Mouse (Mus musculus) skeletal muscle tissue, adult 2 months (tissue): ENCODE data around the gene Ppp1r8.
A peak's percentile ranks its signal among the peaks of the same experiment; 100 is the strongest.

Source experiments
- DNase-seq: peaks from one replicate; pipeline ENCODE4 v3.0.0-alpha.2; 2012; ENCODE audit warnings: low read depth, low spot score

The Ppp1r8 gene

DNA sequence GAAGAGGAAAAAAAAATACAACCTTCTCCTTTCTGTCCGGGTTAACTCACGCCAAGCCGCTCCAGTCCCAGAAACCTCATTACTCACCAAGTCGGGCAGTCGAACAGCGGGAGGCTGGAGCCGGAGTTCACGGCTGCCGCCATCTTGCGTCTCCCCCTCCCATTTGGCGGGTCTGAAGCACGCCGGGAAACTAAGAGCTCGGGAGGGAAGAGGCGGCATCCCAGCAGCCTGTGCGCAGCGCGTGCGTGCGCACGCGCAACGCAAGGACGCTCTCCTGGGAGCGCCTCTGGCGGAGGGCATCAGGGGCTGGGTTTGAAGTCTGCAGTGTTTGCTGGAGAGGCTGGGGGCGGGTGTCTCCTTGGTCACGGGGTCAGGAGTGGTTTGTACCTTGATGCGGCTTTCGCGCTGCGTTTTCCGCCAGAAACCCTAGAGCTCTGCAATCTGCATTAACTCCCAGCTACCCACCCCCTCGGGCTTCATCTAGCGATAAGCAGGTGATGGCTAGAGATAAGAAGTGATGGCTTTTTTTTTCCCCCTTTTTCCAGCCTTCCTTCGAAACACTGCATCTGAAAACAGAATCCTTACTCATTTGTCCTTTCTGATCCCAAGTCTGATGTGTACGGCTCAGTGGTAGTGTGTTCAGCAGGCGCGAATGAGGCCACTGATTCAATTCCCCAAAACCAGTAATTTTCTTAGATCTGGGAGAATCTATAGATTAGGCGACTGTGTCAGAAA, at the start of gene Ppp1r8:
Gene Ppp1r8 (minus strand): TSS at position 200 of the 735 bp plus-strand sequence.
- DNase-seq = peak; percentile 96

DNA sequence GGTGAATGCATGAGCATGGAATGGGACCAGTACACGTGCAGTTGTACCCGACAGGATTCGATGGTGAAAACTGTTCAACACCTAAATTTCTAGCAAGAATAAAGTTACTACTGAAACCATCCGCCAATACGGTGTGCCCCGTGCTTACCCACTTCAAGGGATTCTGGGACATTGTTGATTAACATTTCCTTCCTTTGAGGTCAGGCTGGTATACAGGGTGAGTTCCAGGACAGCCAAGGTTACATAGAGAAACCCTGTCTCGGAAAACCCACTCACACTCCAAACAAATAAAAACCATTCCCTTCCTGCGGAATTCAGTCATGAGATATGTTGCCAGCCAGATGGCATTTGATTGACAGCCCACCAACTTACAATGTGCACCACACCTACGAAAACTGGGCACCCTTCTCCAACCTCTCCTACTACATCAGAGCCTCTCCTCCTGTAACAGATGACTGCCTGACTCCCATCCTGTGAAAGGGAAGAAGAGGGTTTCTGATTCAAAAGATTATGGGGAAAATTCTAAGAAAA, 41.9 kb upstream of the Ppp1r8 start:
- DNase-seq = no peak

DNA sequence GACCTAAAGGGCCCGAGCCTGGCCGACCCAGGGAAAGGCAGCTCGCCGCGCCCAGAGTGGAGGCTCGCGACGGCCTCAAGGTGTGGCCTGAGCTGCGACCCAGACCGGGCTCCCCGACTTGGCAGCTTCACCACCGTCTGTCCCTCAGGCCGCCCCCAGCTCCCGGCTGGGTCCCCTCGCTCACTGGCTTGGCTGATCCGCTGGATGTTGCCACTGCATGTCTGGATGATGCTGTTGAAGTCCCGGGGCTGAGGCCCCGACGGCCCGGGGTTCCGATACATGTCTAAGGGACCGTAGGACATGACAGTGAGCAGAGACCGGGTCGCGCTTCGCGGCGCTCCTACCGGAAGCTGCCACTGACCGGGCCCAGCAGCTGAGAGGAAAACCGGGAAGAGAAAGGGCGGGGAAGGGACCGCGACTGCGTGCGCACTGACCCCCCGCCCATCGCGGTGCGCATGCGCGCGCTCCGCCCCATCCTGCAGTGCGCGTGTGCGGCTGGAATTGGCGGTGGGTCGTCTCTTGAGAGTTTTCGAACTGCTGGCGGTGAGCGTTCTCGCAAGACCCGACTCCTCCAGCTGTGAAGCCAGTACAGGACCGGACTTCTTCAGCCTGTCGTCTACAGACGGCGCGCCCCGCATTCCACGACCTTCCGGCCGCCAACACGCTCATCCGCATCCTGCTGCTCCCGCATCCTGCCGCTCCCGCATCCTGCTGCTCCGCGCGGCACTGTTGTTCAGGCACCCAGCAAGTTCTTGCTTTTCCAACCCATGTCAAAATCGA, 41.3 kb upstream of the Ppp1r8 start, which contains the start of gene Stx12:
Gene Stx12 (minus strand): TSS at position 446 of the 780 bp plus-strand sequence.
- peak; percentile 91 for DNase-seq

GRCm38 (mm10) chr4:132883561-132884063, 40.6 kb upstream of the Ppp1r8 start:
- peak; percentile 9 for DNase-seq

DNA sequence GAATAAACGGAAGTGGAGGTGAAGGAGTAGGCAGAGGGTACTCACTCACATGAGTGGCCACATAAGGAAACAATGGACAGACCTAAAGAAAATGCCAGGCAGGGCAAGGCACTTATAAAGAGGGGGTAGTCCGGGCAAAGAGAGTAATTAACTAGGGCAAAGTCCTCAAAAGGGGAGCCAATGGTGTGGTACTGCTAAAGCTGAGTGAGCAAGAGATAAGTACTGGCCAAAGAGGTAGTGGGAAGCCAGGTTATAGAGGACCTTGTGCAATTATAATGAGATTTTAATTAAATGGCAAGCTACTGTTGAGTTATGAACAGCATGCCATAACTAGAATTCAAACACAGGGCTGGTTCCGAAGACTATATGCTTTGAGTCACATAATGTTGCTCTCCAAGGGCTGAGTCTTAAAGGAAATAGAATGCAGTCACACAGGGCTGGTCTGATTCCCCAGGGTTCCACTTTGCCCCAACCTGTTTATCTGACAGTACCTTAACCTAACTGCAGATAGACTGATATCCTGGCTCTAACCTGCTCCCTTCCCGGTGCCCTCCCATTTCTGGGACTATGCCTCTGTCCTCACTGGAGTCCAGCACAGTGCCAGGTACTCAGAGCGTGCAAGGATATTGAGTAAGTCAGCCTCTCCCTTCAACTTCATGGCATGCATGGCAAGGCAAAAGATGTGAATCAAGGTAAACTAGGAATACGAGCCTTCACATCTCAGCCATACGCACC, 31.6 kb upstream of the Ppp1r8 start:
- no peak for DNase-seq

- DNase-seq = no peak
These were observed 30.8 kb upstream of the Ppp1r8 start for GRCm38 (mm10) chr4:132873481-132874362.

GRCm38 (mm10) chr4:132871116-132871515, 28.1 kb upstream of the Ppp1r8 start:
- DNase-seq = no peak

- DNase-seq = no peak
These were observed 21.9 kb upstream of the Ppp1r8 start for GRCm38 (mm10) chr4:132864856-132865255.

GRCm38 (mm10) chr4:132863012-132863411, 20.0 kb upstream of the Ppp1r8 start:
- DNase-seq = no peak

- DNase-seq = no peak
These were observed 17.9 kb upstream of the Ppp1r8 start for GRCm38 (mm10) chr4:132860880-132861279.

DNA sequence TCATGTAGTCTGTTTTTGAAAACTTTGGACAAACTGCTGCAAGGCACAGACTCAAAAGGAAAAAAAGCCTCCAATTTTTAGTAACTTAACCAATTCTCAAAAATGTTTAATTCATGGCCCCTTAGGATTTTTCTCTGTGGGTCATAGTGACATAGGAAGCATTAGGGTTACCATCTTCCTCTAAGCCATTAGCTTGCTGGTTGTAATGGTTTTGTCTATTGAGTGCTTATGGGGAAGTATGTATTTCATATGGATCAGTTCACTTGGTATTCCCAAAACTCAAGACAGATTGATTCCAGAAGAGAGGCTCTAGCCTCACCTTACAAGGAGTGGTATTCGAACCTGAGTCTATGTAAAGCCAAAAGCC, 719 bp upstream of the Ppp1r8 start:
- DNase-seq = no peak

DNA sequence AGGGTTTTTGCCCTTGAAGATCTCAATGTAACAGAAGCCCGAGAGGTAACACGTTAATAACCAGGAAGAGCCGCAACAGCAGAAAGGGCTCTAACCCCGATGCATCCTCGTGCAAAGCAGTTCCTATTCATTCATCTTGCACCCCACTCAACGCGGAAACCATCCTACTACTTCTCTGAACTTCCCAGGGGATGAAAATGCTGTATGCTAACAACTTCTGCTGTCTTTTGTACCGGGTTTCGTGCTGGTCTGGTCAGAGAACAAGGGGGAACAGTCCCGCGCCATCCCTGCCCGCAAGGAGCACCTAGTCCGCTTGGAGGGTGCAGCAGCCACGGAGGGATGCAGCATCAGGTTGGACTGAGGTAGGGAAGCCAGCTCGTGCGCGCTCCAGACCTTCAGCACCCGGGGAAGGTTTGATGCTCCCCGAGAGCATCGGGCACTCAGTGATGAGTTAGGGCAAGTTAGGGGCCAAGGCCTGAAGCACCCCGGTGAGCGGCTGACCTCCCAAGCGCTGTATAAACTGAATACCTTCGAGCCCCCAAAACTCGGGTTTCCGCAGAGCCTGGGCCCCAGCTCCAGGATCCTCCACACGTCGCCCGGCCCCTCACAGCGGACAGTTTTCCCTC, 575 bp downstream of the Ppp1r8 start:
- no peak for DNase-seq

GRCm38 (mm10) chr4:132841493-132841892, 1.5 kb downstream of the Ppp1r8 start:
- DNase-seq = no peak

DNA sequence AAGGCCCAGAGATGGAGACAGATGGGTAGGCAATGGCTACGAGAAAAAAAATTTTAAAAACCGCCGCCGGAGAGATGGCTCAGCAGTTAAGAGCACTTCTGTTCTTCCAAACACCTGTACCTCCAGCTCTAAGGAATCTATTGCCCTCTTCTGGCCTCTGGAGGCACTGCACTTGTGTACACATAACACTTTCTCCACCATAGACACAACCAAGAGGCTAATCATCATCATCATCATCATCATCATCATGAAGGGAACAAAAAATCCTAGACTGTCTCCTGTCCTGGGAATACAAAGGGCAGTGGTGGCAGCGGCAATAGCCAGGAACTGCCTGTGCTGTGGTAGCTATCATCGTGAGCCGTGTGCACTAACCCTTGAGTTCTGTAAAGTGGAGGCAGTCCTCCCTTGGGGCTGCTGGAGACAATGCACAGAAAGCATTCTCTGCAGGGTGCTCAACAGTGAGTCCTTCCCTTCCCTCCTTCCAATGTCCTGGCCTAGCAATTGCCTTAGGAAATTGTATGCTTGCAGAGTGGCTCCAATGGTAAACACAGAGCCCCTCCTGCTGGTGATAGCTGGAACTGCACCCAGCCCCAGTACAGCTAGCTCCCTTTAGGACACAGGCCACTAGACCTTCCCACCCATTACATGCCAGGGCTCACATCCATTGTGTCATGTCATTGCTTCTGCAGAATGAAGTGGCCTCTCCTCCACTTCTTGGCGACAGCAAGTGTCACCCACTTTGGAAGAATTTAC, 19.2 kb downstream of the Ppp1r8 start:
- peak; percentile 31 for DNase-seq

GRCm38 (mm10) chr4:132818442-132818841, 24.5 kb downstream of the Ppp1r8 start:
- no peak for DNase-seq

DNA sequence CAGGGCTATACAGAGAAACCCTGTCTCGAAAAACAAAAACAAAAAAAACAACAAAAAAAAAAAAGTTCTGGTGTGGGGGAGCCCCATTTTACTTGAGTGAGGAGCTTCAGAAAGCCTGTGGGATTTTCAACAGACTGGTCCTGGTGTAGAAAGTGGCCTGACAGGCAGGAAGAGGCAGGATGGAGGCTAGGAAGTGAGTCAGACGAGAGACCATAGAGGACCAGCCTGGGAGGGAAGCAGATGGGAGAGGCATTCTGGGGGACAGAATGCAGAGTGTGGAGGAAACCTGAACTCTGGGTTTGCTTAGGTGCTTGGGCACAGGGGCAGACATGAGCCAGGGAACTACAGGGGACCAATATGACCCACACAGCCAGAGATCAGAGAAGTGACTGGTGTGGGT, 26.1 kb downstream of the Ppp1r8 start:
- DNase-seq = no peak

DNA sequence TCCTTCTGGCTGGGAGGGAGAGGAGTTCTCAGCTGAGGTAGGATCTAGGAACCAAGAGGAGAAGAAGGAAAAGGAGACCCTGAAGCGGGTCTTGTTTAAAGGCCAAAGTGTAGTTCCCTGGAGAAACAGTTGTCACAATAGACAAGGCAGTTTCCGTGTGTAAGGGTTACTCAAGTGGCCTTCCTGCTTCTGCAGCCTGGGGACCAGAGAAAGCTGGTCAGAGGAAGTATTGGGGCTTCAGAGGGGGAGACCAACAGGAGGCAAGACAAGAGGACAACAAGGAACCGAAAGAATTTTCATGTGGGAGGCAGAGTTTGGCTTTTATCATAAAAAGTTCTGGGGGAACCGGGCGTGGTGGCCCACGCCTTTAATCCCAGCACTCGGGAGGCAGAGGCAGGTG, 26.6 kb downstream of the Ppp1r8 start:
- no peak for DNase-seq

GRCm38 (mm10) chr4:132809621-132810020, 33.3 kb downstream of the Ppp1r8 start:
- no peak for DNase-seq

DNA sequence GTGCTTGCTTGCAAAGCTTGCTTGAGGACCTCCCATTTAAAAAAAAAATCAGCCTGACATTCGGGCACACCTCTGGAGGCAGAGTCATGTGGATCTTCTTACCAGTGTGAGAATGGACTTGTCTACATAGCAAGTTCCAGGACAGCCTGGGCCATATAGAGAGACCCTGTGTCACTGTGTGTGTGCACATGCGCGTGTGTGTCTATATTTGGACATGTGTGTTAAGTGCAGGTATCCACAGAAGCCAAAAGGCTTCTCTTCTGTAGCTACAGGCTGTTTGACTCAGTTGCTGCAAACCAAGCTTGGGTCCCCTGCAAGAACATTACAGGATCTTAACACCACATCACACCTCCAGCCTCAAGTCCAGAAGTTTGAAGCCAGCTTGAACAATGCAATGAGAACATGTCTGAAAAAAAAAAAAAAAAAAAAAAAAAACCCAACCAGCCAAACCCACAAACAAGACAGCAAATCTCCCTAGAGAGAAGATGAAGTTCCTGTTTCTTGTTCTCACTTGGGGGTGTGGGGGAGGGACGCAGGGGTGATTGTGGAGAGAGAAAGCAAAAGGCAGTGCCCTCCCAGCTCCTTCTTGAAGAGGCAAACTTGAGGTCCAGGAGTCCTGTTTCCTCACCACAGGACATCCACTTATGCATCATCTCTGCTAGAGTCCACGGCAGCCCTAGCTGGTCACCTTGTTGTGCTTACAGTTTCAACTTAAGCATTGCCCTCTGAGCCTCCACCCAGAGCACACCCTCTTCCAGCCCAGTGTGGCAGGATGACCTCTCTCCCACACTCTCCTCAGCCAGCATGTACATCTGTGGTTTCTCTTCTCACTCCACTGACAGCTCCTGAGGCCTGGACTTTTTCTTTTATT, 35.0 kb downstream of the Ppp1r8 start:
- DNase-seq = no peak
